In the genomic region with DNA sequence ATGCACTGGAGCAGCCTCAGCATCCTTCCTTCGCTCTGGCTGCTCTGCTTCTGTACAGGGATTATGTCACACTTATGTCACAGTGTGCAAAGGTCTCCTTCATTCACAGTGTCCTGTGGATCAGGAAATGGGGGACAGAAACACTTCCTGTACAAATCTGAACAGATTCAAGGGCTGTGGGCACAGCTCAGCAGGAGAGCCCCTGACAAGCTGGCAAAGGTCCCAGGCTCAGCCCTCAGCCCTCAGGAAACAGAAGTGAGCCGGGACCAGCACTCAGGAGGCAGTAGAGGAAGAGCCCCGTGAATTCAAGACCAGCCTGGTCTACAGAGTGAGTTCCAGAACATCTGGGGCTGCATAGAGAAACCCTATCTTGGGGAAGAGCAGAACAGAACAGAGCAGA, we compare ENCODE assay signal across 10 mouse cellular contexts. TPM values are rescaled to one million over a fixed set of nuclear protein-coding genes. Genes with fewer than 3 reads are reported as not detected.
DNase-seq lines count a peak whose midpoint lies in the region; ATAC-seq and TF ChIP-seq lines count a peak whose summit lies in the region.
"Had no signal": no experiment of that assay in that cellular context is flagged by ENCODE, and none has a peak within 500 bp of the region (broad histone marks: within the 10 kb centered on the region; RNA-seq: fewer than 3 reads in every experiment).

No protein-coding gene starts in this region.

- H3K4me1 ChIP-seq in midbrain, postnatal 0 days (ENCODE audit: insufficient read depth, low read length): no peaks in the 10 kb centered on the region
- H3K4me1 ChIP-seq in midbrain, embryonic 13.5 days (replicated peaks): 0 out of 2 replicates have a peak, but pooled peaks cover 3% of the 10 kb centered on the region
- H3K4me1 ChIP-seq: neural tube, embryonic 13.5 days had no signal

- H3K9ac ChIP-seq in midbrain, postnatal 0 days (replicated peaks; ENCODE audit: low read length, poor library complexity, severe bottlenecking): no peak overlapping the region
- H3K9ac ChIP-seq in midbrain, embryonic 13.5 days (replicated peaks): no peak overlapping the region
- H3K9ac ChIP-seq: neural tube, embryonic 13.5 days had no signal

- intact Hi-C loops in heart, postnatal 25 days (cut with DNase I): no loop called here

- H3K27me3 ChIP-seq in midbrain, postnatal 0 days (ENCODE audit: insufficient read depth, low read length): no peaks in the 10 kb centered on the region
- H3K27me3 ChIP-seq in midbrain, embryonic 13.5 days: no peaks in the 10 kb centered on the region
- H3K27me3 ChIP-seq: CH12.LX; neural tube, embryonic 13.5 days had no signal

- no peaks in the 10 kb centered on the region for H3K9me3 ChIP-seq in midbrain, postnatal 0 days (ENCODE audit: low read length)
- H3K9me3 ChIP-seq in midbrain, embryonic 13.5 days: no peaks in the 10 kb centered on the region
- H3K9me3 ChIP-seq: neural tube, embryonic 13.5 days had no signal

- no peak overlapping the region for H3K4me3 ChIP-seq in midbrain, postnatal 0 days (ENCODE audit: low read depth, low read length)
- no peak overlapping the region for H3K4me3 ChIP-seq in midbrain, embryonic 13.5 days (replicated peaks)
- H3K4me3 ChIP-seq: neural tube, embryonic 13.5 days had no signal

- no peaks in the 10 kb centered on the region for H3K36me3 ChIP-seq in midbrain, postnatal 0 days (ENCODE audit: insufficient read depth, low read length)
- H3K36me3 ChIP-seq in midbrain, embryonic 13.5 days: no peaks in the 10 kb centered on the region
- H3K36me3 ChIP-seq: neural tube, embryonic 13.5 days had no signal

- ATAC-seq in midbrain, postnatal 0 days (ENCODE audit: low FRiP score): no peak
- no peak for ATAC-seq in midbrain, embryonic 13.5 days
- ATAC-seq in monocyte, adult 5-6 weeks (replicated peaks; ENCODE audit: insufficient number of reproducible peaks, low FRiP score, low TSS enrichment, poor library complexity, severe bottlenecking): 0 out of 2 replicates have a peak, but pooled peaks have one; percentile 41

- no peak overlapping the region for H3K27ac ChIP-seq in midbrain, postnatal 0 days (ENCODE audit: low read depth, low read length)
- H3K27ac ChIP-seq in midbrain, embryonic 13.5 days: no peak overlapping the region
- H3K27ac ChIP-seq: neural tube, embryonic 13.5 days had no signal

- no peak overlapping the region for H3K4me2 ChIP-seq in midbrain, postnatal 0 days (ENCODE audit: low read depth, low read length, poor library complexity, severe bottlenecking)
- H3K4me2 ChIP-seq in midbrain, embryonic 13.5 days (replicated peaks): no peak overlapping the region
- H3K4me2 ChIP-seq: neural tube, embryonic 13.5 days had no signal

- DNase-seq in heart, adult 11 months: peak; percentile 97
- DNase-seq in heart, postnatal 25 days (ENCODE audit: low spot score): no peak
- peak; percentile 29 for DNase-seq in midbrain, postnatal 0 days (ENCODE audit: low spot score)
- peak; percentile 43 to 46 for DNase-seq in kidney, adult 8-10 months
- no peak for DNase-seq in cerebellum, adult 18-20 months
- no peak for DNase-seq in cerebellum, adult 11-12 months

- no peak for TF ChIP-seq CTCF in midbrain, postnatal 0 days (IDR thresholded peaks at IDR 0.05)

- 30% methylated on average over 3 of the region's 3 CpGs for WGBS in midbrain, postnatal 0 days
- WGBS in midbrain, embryonic 13.5 days: 56% methylated on average over 3 of the region's 3 CpGs

RNA-seq across cellular contexts. Expression of a gene that starts 23.4 kb away (rescaled TPM):
- 10 to 100 TPM in 1 of 2 experiments, 1 to 10 TPM in 1; 7.6 to 10.1 TPM for total RNA-seq in heart, postnatal 25 days (2021)
- total RNA-seq in midbrain, postnatal 0 days (2014; rRNA removed): 2.4 and 3.9 TPM in 2 replicates
- 9.0 and 10.2 TPM in 2 replicates for polyA plus RNA-seq in midbrain, postnatal 0 days (2015; fragmentation: Nextera tagmentation; extraction: Ambion mirVana)
- polyA plus RNA-seq in midbrain, embryonic 13.5 days (2015; fragmentation: Nextera tagmentation; extraction: Ambion mirVana): 19.3 and 19.8 TPM in 2 replicates
- 1.5 to 3.3 TPM (median 3.1 TPM) in 3 replicates for total RNA-seq in monocyte, adult 5-6 weeks (2017)

RNA-seq across cellular contexts. Expression of a gene that starts 37.2 kb away (rescaled TPM):
- total RNA-seq in heart, postnatal 25 days (2021): 10 to 100 TPM; 48.2 to 62.5 TPM
- 5.3 and 7.8 TPM in 2 replicates for total RNA-seq in midbrain, postnatal 0 days (2014; rRNA removed)
- 9.8 and 10.5 TPM in 2 replicates for polyA plus RNA-seq in midbrain, postnatal 0 days (2015; fragmentation: Nextera tagmentation; extraction: Ambion mirVana)
- polyA plus RNA-seq in midbrain, embryonic 13.5 days (2015; fragmentation: Nextera tagmentation; extraction: Ambion mirVana): 2.7 and 4.3 TPM in 2 replicates
- 183 to 225 TPM (median 194 TPM) in 3 replicates for total RNA-seq in monocyte, adult 5-6 weeks (2017)

RNA-seq across cellular contexts. Expression of a gene that starts 41.8 kb away (rescaled TPM):
- total RNA-seq in heart, postnatal 25 days (2021): 10 to 100 TPM; 44.0 to 46.1 TPM
- total RNA-seq in midbrain, postnatal 0 days (2014; rRNA removed): 81.8 and 97.2 TPM in 2 replicates
- polyA plus RNA-seq in midbrain, postnatal 0 days (2015; fragmentation: Nextera tagmentation; extraction: Ambion mirVana): 252 and 260 TPM in 2 replicates
- polyA plus RNA-seq in midbrain, embryonic 13.5 days (2015; fragmentation: Nextera tagmentation; extraction: Ambion mirVana): 259 and 266 TPM in 2 replicates
- total RNA-seq in monocyte, adult 5-6 weeks (2017): 59.3 to 86.9 TPM (median 76.3 TPM) in 3 replicates

Comparison
In these comparisons a context has a peak if more than half of its experiments do, and no peak if none do; other contexts are left out.
1. DNase-seq: peak in heart, adult 11 months (single experiment), midbrain, postnatal 0 days (single experiment) and kidney, adult 8-10 months (2 of 2); none in heart, postnatal 25 days (single experiment), cerebellum, adult 18-20 months (0 of 2) and cerebellum, adult 11-12 months (single experiment).